Mouse (Mus musculus) thymus, adult 18-20 months (tissue): ENCODE results near the gene Foxr2.

ENCODE experiments used
- DNase-seq, 2 experiments: peaks; one replicate each; pipeline ENCODE4 v3.0.0; 2022; ENCODE audit warnings: mixed read lengths in 2 of 2

The Foxr2 gene

GRCm38 (mm10) chrX:153118486-153118885 lies at the start of gene Foxr2:
Gene Foxr2, plus strand, starts transcription at chrX:153118786.
- DNase-seq, result no peak

GRCm38 (mm10) chrX:153119013-153119412 lies 427 bp downstream of the Foxr2 start:
- no peak for DNase-seq

GRCm38 (mm10) chrX:153139734-153140515 lies 21.3 kb downstream of the Foxr2 start, which contains the start of gene Rragb:
Gene Rragb, plus strand, starts transcription at chrX:153139981.
- peak; percentile 44 to 73 for DNase-seq

DNA sequence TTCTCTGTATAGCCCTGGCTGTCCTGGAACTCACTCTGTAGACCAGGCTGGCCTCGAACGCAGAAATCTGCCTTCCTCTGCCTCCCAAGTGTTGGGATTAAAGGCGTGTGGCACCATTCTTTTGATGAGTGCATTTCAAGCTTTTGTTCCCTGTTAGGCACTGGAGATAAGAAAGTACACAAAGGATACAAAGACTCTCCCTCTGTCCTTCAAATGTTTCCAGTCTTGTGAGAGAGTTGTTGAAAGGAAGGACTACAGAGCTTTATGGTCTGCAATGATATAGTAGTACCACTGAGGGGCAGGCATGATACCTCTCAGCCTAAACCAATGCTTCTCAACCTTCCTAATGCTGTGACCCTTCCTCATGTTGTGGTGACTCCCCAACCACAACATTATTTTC lies 24.1 kb downstream of the Foxr2 start:
- no peak for DNase-seq

- DNase-seq, result no peak
Observed at GRCm38 (mm10) chrX:153151766-153152165, 33.2 kb downstream of the Foxr2 start.

DNA sequence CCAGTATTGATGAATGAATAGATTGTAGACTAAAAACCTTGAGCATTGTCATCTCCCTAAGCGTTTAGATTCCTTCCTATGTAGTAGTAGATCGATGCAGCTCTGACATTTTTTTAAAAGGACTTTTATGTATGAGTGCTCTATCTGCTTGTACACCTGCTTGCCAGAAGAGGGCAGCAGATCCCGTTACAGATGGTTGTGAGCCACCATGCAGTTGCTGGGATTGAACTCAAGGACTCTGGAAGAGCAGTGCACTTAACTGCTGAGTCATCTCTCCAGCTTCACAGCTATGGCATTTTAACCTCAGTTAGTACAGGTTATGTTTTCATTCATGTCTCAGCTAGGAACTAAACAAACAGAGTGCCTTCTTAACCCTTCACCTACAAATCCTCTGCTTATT lies 36.7 kb downstream of the Foxr2 start:
- no peak for DNase-seq

GRCm38 (mm10) chrX:153174786-153175185 lies 56.2 kb downstream of the Foxr2 start:
- no peak for DNase-seq

DNA sequence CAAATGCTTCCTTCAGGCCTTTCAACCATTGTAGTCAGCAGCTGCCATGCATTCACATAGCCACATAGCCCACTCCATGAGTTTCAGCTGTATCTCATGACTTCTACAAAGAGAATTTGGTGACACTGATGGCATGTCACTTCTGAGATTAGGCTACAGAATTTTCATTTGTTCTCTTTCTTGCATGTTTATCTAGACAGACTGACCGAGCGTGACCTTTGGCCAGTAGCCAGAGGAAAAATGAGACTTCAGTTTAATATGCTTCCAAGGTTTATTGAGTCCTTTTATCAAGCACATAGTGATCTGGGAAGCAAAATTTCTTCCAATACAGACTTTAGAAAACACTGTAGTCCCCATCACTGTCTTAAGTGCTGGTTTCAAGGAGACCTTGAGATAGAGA lies 63.6 kb downstream of the Foxr2 start:
- no peak for DNase-seq
